Mouse (Mus musculus) liver, embryonic 15.5 days (tissue): Measurements from ENCODE around the gene Kif3c. TPM values are rescaled to one million over a fixed set of nuclear protein-coding genes. Genes with fewer than 3 reads are reported as not detected.

Experiments used
- ATAC-seq: fragments of 200-750 bp; cut with Nextera tagmentation; 2 replicates; pipeline ENCODE4 v1.8.0; 2017; ENCODE audit warnings: moderate number of reproducible peaks, mild to moderate bottlenecking, moderate library complexity; ENCODE audit not compliant: insufficient read depth
- H3K27ac ChIP-seq: fragments of 300-500 bp; sonication (generic); replicated peaks from 2 replicates; pipeline ENCODE4 v1.5.1; 2015; ENCODE audit warnings: mild to moderate bottlenecking, inconsistent platforms
- H3K27me3 ChIP-seq: fragments of 300-500 bp; sonication (generic); 2 replicates; pipeline ENCODE4 v1.6.1; 2015; ENCODE audit warnings: mild to moderate bottlenecking, inconsistent platforms
- H3K36me3 ChIP-seq: fragments of 300-500 bp; sonication (generic); replicated peaks from 2 replicates; pipeline ENCODE4 v1.6.1; 2015; ENCODE audit warnings: moderate library complexity, mild to moderate bottlenecking, inconsistent platforms
- H3K4me1 ChIP-seq: fragments of 300-500 bp; sonication (generic); replicated peaks from 2 replicates; pipeline ENCODE4 v1.6.1; 2015; ENCODE audit warnings: inconsistent platforms
- H3K4me2 ChIP-seq: fragments of 300-500 bp; sonication (generic); 2 replicates; pipeline ENCODE4 v1.6.1; 2015; ENCODE audit warnings: moderate library complexity, mild to moderate bottlenecking, inconsistent platforms
- H3K4me3 ChIP-seq: fragments of 300-500 bp; sonication (generic); replicated peaks from 2 replicates; pipeline ENCODE4 v1.5.1; 2015; ENCODE audit warnings: mild to moderate bottlenecking, inconsistent platforms
- H3K9ac ChIP-seq: fragments of 300-500 bp; sonication (generic); 2 replicates; pipeline ENCODE4 v1.6.1; 2015; ENCODE audit warnings: moderate library complexity, mild to moderate bottlenecking, inconsistent platforms
- H3K9me3 ChIP-seq: fragments of 300-500 bp; sonication (generic); replicated peaks from 2 replicates; pipeline ENCODE4 v1.6.1; 2016; ENCODE audit warnings: inconsistent platforms
- WGBS: fragments of 180-500 bp; shearing (Covaris S2); methylation state at CpG from one replicate; pipeline ENCODE4 v1.1.7; 2015; ENCODE audit warnings: mixed read lengths; ENCODE audit not compliant: insufficient replicate concordance; 5-methylcytosine and 5-hydroxymethylcytosine counted together
- polyA plus RNA-seq: library from polyadenylated mRNA; unstranded; fragments of >200 nt; fragmentation: Nextera tagmentation; extraction: Ambion mirVana; gene quantifications from 2 replicates; pipeline ENCODE4 v1.2.1, GENCODE M21; 2015

Kif3c gene
- polyA plus RNA-seq, 1 experiment from 2014 or later, result 0.81 TPM

GRCm38 (mm10) chr12:3425375-3426341 is 60.7 kb downstream of the Kif3c start:
- 30% methylated on average over 15 of the region's 15 CpGs for WGBS

DNA sequence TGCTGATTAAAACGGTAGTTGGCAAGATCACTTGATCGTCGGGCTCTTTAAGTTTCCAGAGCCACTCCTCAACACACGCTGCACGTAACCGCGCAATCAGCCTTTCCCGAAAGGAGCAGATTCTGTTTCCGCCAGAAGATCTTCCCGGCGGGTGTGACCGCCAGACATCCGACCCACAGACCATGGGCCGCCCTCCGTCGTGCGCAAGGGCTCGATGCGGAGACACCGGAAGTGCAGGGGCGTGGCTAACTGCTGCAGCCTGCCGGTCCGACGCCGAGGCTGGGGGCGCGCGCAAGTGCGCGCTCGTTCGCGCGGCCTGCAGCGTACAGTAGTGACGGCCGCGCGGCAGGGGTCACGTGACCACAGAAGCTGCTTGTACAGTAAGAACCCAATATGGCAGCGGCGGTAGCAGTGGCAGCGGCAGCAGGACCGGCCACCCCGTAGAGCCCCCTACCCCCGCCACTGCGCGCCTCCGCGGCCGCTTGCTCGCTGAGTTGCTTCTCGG is 61.6 kb downstream of the Kif3c start, which contains the start of gene Asxl2:
TSS of gene Asxl2 (plus strand) at position 328 of the 505 bp plus-strand sequence.
- no peaks in the 10 kb centered on the region for H3K27me3 ChIP-seq
- peaks cover 13% of the 10 kb centered on the region for H3K36me3 ChIP-seq
- H3K4me3 ChIP-seq, result peak within 1 kb of the TSS; percentile 94
- no peaks in the 10 kb centered on the region for H3K9me3 ChIP-seq
- H3K27ac ChIP-seq, result peak within 1 kb of the TSS; percentile 97
- H3K9ac ChIP-seq, result peak within 1 kb of the TSS; percentile 98
- WGBS, result under 1% methylated on average over 53 of the region's 53 CpGs
- H3K4me1 ChIP-seq, result peaks cover 42% of the 10 kb centered on the region
- H3K4me2 ChIP-seq, result peak within 1 kb of the TSS; percentile 84
- ATAC-seq, result peak; percentile 94

More at GRCm38 (mm10) chr12:3425375-3426341, 60.7 kb downstream of the Kif3c start:
- H3K9me3 ChIP-seq, result no peaks in the 10 kb centered on the region
- H3K27ac ChIP-seq, result peak overlapping the region; percentile 97
- no peaks in the 10 kb centered on the region for H3K27me3 ChIP-seq
- peaks cover 40% of the 10 kb centered on the region for H3K4me1 ChIP-seq
- H3K9ac ChIP-seq, result peak overlapping the region; percentile 60
- H3K36me3 ChIP-seq, result peaks cover 13% of the 10 kb centered on the region
- H3K4me3 ChIP-seq, result peak overlapping the region; percentile 94
- peak overlapping the region; percentile 84 for H3K4me2 ChIP-seq
- ATAC-seq, result no peak

DNA sequence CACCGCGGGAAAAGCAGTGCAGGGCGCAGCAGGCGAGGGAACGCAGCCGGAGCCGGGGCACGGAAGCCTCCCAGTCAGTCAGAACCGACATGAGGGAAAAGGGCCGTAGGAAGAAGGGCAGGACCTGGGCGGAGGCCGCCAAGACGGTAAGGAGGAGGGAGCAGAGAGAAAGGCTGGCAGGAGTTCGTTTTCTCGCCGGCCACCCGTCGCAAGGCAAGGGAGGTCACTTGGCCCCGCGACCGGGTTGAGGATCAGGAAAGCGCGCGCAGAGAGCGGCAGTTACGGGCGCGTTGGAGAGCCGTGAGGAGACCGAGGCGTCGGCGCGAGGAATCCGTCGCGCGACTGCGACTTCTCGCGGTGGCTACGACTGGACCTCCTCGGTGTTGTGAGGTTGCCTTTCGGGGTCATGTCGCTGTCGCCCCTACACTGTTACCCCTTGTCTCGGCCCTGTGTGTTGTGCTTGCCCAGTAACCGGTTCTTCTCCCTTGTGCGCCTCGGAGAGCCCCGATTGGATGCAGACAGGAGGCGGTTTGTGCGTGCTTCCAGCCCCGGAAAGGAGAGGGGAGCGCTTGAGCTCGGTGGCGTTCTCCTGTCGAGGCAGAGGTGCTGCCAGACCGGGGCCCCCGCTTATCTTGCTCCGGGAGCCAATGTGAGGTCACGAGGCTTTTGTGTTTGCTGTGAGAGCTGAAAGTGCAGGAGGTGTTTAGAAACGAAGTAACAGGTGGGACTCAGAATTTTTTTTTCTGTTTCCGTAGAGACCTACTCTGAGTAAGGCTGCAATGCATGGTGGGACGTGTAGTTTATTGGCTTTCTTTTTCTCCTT is 62.3 kb downstream of the Kif3c start:
- H3K4me2 ChIP-seq, result peak overlapping the region; percentile 84
- peaks cover 11% of the 10 kb centered on the region for H3K36me3 ChIP-seq
- H3K4me1 ChIP-seq, result peaks cover 45% of the 10 kb centered on the region
- H3K27me3 ChIP-seq, result no peaks in the 10 kb centered on the region
- peak overlapping the region; percentile 98 for H3K9ac ChIP-seq
- peak; percentile 54 for ATAC-seq
- no peaks in the 10 kb centered on the region for H3K9me3 ChIP-seq
- under 1% methylated on average over 65 of the region's 65 CpGs for WGBS
- H3K27ac ChIP-seq, result peak overlapping the region; percentile 97
- H3K4me3 ChIP-seq, result peak overlapping the region; percentile 94

- WGBS, result 50% methylated on average over 11 of the region's 11 CpGs
- H3K4me3 ChIP-seq, result peak overlapping the region; percentile 94
- H3K27me3 ChIP-seq, result no peaks in the 10 kb centered on the region
- peak overlapping the region; percentile 98 for H3K9ac ChIP-seq
- no peak for ATAC-seq
- peak overlapping the region; percentile 97 for H3K27ac ChIP-seq
- peaks cover 4% of the 10 kb centered on the region; the same call in 1 of the 2 replicates for H3K36me3 ChIP-seq
- H3K9me3 ChIP-seq, result no peaks in the 10 kb centered on the region
- H3K4me1 ChIP-seq, result peaks cover 48% of the 10 kb centered on the region
- H3K4me2 ChIP-seq, result peak overlapping the region; percentile 84
Measured at GRCm38 (mm10) chr12:3427891-3428775, 63.2 kb downstream of the Kif3c start.

- Histone ChIP-seq H3K27me3 (no peaks in the 10 kb centered on the region), H3K4me2 (peak overlapping the region; percentile 84), H3K4me3 (no peak overlapping the region; the same call in 1 of the 2 replicates), H3K9ac (no peak overlapping the region), H3K4me1 (peaks cover 39% of the 10 kb centered on the region), H3K27ac (0 out of 2 replicates have a peak overlapping the region, but pooled peaks have one; percentile 8), H3K9me3 (no peaks in the 10 kb centered on the region), H3K36me3 (peaks cover 14% of the 10 kb centered on the region; the same call in 1 of the 2 replicates)
- WGBS, result 53% methylated on average over 2 of the region's 2 CpGs
- ATAC-seq, result no peak
Measured at GRCm38 (mm10) chr12:3429681-3430442, 64.9 kb downstream of the Kif3c start.

- no peak overlapping the region for H3K4me3 ChIP-seq
- no peak overlapping the region for H3K27ac ChIP-seq
- H3K9me3 ChIP-seq, result no peaks in the 10 kb centered on the region
- ATAC-seq, result no peak
- no peak overlapping the region for H3K9ac ChIP-seq
- H3K27me3 ChIP-seq, result no peaks in the 10 kb centered on the region
- H3K4me2 ChIP-seq, result no peak overlapping the region
- peaks cover 14% of the 10 kb centered on the region; the same call in 1 of the 2 replicates for H3K36me3 ChIP-seq
- H3K4me1 ChIP-seq, result peaks cover 34% of the 10 kb centered on the region
Measured at GRCm38 (mm10) chr12:3430443-3430753, 65.5 kb downstream of the Kif3c start.

DNA sequence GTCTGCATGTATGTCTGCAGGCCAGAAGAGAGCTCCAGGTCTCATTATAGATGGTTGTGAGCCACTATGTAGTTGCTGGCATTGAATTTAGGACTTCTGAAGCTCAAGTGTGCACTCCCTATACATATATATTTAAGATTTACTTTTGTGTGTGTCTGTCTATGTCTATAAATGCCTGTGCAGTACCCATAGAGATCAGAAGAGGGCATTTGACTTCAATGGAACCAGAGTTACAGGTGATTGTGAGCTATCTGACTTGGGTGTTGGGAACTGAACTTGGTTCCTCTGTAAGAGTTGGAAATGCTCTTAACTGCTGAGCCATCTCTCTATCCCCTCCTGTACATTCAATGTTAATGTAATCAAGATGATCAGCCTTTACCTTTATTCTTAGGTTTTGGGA is 66.1 kb downstream of the Kif3c start:
- H3K4me3 ChIP-seq, result no peak overlapping the region
- no peaks in the 10 kb centered on the region for H3K9me3 ChIP-seq
- no peak overlapping the region for H3K4me2 ChIP-seq
- ATAC-seq, result no peak
- H3K27me3 ChIP-seq, result no peaks in the 10 kb centered on the region
- H3K9ac ChIP-seq, result no peak overlapping the region
- peaks cover 14% of the 10 kb centered on the region; the same call in 1 of the 2 replicates for H3K36me3 ChIP-seq
- peaks cover 30% of the 10 kb centered on the region for H3K4me1 ChIP-seq
- no peak overlapping the region for H3K27ac ChIP-seq

- no peaks in the 10 kb centered on the region for H3K27me3 ChIP-seq
- H3K9me3 ChIP-seq, result no peaks in the 10 kb centered on the region
- H3K4me2 ChIP-seq, result no peak overlapping the region
- peaks cover 16% of the 10 kb centered on the region; the same call in 1 of the 2 replicates for H3K36me3 ChIP-seq
- H3K4me3 ChIP-seq, result no peak overlapping the region
- 24% methylated on average over 1 of the region's 1 CpGs for WGBS
- no peak overlapping the region for H3K9ac ChIP-seq
- no peak for ATAC-seq
- H3K27ac ChIP-seq, result no peak overlapping the region
- peaks cover 25% of the 10 kb centered on the region for H3K4me1 ChIP-seq
Measured at GRCm38 (mm10) chr12:3433736-3434135, 68.8 kb downstream of the Kif3c start.

GRCm38 (mm10) chr12:3436446-3436845 is 71.5 kb downstream of the Kif3c start:
- WGBS, result 69% methylated on average over 5 of the region's 5 CpGs
- H3K9ac ChIP-seq, result no peak overlapping the region
- peaks cover 15% of the 10 kb centered on the region for H3K4me1 ChIP-seq
- ATAC-seq, result no peak
- peaks cover 16% of the 10 kb centered on the region; the same call in 1 of the 2 replicates for H3K36me3 ChIP-seq
- H3K4me2 ChIP-seq, result no peak overlapping the region
- no peak overlapping the region for H3K27ac ChIP-seq
- H3K9me3 ChIP-seq, result no peaks in the 10 kb centered on the region
- H3K4me3 ChIP-seq, result no peak overlapping the region
- H3K27me3 ChIP-seq, result no peaks in the 10 kb centered on the region

- Histone ChIP-seq H3K9ac (no peak overlapping the region), H3K4me2 (no peak overlapping the region), H3K9me3 (no peaks in the 10 kb centered on the region), H3K36me3 (peaks cover 13% of the 10 kb centered on the region), H3K27ac (no peak overlapping the region), H3K4me3 (no peak overlapping the region), H3K4me1 (peaks cover 8% of the 10 kb centered on the region), H3K27me3 (no peaks in the 10 kb centered on the region)
- no peak for ATAC-seq
- WGBS, result 69% methylated on average over 1 of the region's 1 CpGs
Measured at GRCm38 (mm10) chr12:3437815-3438214, 72.9 kb downstream of the Kif3c start.
